Mouse (Mus musculus) Muller cell, postnatal 12 days (primary cell): ENCODE measurements at regions not wholly inside any gene's neighbourhood (a gene's known extent, or its start where the extent isn't known, plus 50 kb on each side); places are given as distances from the start of the nearest gene placed in this dataset.
A peak's percentile ranks its signal among the peaks of the same experiment; 100 is the strongest.

Experiments
- DNase-seq: peaks from one replicate; pipeline ENCODE4 v3.0.0-alpha.2; 2015; ENCODE audit errors: inconsistent ontology term

DNA sequence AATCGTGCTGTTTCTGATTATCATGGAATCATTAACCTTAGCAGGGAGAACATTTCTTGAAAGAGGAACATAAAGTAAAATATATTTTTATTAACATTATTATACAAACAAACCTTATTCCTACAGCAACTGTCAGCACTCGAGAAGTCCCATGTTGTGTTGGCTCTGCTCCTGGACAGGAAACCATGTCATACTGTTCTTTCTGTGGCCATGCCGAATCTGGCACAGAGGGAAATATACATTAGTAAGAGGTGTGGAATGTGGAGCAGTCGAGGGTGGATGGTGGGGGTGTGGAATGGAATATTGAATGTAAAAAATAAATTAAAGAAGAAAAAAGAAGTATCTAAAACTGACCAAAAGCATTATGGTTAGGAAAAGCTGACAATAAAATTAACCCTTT, 342.1 kb upstream of the Pmfbp1 start:
- DNase-seq, result no peak

DNA sequence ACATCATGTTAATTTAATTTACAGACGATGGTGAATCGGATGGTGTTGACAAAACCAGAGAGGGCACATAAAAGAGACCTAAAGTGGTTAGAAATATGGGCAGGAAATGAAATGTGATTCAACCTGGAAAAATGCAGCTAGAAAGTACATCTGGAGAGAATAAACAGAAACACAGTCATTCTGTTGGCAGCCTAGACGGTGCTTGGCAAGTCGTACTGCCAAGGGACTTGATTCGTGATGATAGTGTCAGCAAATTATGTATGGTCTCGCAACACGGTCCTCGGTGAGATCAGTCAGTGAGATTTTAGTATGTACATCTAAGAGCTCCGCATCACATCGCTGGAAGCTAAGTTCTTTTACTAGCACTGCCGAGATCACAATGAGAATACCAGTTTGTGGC, 338.3 kb upstream of the Pmfbp1 start:
- peak; percentile 24 for DNase-seq

DNA sequence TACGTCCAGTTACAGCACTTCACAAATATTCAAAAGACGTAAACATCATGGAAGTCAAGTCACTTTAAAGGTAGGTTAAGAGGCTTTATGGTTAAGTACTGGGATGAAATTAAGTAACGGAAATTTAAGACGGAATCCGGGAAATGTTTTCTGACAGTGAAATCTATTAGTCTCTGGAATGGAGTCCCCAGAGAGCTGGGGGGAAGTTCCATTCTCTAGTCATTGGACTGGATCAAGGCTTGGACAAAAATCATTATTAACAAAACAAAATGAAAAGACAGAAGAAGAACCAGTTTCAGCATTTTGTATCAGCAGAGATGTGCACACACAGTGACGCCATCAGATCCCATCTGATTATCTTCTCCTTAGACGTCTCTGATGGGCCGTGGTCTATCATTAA, 337.8 kb upstream of the Pmfbp1 start:
- DNase-seq, result no peak

DNA sequence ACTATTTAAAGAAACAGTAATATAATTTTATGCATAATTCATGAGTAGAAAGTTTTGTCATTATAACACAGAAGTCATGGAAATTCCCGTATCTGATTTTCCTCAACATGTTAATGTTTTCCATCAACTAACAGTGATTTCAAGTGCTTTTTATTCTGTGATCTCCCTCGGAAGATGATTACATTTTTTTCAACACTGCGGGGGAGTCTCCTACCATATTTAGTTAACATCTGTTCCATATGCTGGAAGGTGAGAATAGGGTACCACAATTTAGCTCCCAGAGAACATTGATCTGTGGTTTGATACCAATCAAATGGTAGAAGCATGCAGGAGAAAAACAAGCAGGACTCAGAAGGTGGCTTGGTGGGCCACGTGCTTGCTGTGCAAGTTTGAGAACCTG, 321.1 kb upstream of the Pmfbp1 start:
- no peak for DNase-seq

DNA sequence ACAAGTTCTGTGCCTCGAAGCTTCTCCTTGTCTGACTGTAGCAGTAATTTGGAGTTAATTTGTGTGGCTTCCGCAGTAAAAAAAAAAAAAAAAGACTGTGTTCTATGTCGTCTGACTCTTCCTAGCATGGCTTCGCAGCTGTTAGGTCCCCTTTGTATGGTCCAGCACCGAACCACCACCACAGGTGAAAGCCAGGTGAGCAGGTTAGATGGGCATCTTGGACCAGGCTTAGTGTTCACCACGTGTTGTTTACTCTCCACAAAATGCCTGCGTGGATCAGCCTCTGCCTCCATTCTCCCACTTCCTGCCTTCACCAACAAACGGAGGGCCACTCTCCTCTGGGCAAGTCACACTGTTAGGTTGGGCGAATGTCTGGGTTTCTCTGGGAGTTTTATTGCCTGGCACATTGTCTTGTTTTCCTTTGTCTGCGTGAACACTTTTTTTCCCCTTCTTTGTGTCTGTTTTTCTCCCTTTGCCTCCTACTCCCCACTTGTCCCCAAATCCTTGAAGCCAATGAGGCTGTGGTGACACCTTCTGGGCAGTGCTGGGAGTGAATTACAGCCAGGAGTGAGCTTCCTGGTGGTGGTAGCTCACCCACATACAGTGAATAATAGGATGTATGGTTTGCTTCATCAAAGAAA, 308.1 kb upstream of the Pmfbp1 start:
- peak; percentile 72 for DNase-seq

DNA sequence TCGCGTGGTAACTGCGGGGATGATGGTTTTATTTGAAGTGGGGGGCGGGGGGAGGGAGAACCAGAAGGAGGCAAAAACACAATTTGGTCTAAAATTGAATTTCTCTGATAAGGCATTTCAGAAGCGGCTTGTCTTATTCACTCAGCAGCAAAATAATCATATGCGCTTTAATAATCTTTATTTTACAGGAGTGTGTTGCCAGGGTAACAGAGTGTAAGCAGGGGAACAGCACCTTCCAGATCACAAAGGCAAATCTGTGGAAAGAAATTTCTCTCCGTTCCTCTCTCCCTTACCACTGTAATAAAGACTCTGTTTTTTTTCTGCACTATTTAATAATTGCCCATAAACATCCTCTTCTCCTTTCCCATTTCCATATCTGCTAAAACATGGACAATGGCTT, 306.2 kb upstream of the Pmfbp1 start:
- no peak for DNase-seq

DNA sequence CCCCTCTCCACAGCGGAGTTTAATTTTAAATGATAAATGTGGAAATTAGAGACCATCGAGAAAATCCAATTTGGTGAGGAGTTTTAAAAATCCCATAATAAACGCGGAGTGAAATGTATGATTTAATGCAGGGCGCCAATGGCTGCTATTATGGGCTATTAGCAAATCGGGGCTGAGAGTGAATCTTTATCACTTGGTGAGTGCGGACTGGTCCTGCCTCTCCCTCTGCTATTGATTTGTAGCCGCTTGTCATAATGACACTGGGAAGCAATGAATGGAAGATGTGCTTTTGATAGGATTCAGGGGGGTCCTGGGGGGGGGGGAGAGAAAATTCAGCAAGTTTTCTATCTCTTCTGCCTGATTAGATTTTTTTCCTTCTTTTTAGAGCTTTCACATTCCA, 279.6 kb upstream of the Pmfbp1 start:
- DNase-seq, result no peak

DNA sequence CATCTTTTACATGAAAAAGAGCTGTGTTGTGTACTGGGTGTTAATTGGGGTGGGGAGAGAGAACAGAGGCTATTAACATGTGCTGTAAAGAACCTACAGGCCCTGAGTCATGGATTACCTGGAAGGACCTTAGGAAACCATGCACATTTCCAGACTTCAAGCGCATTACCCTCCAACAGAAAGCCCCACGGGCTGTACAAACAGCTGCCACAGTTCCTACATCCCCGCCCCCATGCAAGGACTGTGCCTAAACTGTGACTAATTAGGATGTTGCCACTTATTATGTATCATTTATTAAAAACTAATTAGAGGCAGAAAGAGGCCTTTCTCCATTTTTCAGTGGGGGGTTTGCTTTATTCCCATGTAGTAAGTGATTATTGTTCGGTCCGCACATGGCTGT, 277.5 kb upstream of the Pmfbp1 start:
- no peak for DNase-seq

DNA sequence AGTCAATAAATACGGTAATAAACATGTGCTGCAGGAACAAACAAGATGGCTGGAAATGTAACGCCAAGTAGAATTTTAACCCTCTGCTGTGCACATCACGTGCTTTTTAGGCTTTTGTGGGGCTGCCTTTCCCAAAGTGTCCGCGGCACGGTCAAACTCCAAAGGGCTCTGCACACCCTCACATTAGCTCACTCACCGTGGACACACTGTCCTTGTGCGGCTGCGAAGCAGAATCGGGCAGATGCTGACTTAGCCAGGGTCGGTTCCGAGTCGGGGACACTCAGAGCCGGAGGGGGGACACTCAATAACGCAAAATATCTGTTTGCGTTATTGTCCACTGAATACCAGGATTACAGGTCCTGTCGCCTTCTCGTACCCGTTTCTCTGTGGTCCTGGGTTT, 276.5 kb upstream of the Pmfbp1 start:
- no peak for DNase-seq

DNA sequence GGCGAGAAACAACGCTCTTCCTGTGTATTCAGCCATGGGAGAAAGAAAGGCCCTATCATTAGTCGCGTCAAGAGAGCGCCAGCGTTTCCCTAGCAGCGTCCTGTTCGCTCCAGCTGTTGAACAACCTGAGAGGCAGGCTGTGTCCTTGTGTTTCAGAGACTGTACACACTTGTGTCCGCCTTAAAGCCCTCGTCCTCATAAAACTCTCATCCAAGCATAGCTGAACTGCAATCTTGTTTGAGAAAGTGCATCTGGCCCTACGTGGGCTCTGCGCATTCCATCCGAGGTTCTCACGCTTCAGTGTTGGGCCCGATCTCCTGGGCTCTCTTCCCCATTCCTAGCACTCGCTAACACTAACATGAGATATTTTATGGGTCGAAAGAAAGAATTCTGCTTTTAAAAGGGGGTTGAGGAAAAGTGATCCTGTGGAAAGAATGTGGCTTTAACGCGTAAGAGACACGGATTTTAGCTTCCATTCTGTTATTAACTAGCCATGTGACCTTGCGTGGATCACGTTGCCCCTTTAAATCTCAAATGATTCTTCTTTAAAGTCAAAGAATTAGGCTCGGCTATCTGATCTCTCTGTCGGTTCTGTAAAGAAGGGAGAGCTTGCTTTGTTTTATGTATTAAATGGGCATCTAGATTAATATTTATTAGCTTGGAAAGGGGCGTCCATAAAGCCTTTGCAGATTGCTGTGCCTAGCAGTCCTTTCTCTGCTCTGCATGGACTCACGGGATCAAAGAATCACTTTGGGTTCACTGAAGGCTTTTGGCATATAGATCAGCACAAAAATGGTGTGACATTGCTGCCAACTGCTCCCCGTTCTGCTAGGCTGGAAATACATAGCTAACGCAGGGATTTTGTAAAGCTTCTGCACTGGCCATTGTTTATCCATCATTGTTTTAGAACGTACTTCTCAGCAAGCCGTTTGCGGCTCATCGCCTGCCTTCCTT, 261.3 kb upstream of the Pmfbp1 start:
- DNase-seq, result no peak

DNA sequence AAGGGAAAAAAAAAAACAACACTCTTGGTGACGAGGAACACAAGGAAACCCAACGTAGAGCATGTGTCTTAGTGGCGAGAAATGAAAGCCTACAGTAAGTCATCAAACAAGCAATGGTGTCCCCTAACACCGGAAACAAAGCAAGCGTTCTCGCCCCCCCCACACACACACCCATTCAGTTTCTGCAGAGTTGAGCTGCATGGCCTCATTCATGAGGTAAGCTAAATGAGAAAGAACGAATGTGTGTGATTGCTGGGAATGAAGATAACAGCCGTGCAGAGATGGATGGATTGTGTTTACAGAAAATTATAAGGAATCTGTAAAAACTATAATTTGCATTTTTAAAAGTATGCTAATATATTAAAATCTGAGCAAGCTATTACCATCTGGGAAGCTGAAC, 248.3 kb upstream of the Pmfbp1 start:
- no peak for DNase-seq

DNA sequence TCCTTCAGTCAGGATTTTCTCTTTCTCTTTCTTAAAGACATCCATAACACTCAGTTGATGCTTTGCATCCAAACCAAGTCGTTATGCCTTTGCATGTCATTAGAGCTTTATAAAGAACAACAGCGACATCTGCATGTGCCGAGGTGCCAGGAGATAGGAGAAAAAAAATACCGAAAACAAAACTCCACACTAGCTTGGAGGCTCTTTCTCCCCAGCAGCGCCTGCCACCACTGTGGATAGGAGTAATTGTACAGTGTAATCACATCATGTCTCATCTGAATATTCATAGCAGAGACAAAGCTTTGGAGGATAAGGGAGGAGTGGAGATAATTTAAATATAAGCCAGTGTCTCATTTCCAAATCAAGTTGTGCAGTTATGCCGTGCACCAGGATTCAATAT, 246.0 kb upstream of the Pmfbp1 start:
- DNase-seq, result no peak

DNA sequence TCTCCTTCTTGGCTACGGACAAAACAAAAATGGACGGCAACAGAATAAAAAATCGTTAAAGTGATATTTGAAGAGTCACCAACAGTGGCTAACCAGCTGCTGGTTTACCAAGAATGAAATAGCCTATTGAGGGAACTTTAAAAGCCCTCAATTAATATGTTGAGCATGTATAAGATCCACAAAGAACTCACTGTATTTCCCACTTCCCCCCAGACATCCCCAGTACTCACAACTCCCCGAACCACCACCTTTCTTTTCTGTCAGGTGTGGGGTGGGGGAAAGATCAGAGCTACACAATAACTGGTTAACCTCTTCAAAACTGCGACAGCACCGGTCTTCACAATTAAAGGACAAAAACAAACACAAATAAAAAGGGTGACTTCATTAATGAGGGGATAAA, 245.5 kb upstream of the Pmfbp1 start:
- DNase-seq, result no peak

DNA sequence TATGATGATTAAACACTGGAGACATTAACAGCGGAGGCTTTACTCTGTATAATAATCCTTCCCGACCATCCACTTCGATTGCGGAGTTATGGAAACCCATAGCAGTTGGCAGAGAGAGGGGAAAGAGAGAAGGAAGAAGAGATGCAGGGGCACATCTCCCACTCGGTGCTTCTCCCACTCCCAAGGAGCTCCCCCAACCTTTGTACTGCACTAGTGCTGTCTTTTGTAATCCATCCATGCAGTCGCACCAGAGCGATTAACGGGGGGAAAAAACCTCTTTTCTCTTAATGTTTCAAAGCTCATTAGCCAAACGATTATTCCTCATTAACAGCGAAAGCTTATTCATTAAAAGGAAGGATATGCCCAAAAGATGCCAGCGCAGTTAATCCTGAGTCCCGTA, 244.6 kb upstream of the Pmfbp1 start:
- no peak for DNase-seq

DNA sequence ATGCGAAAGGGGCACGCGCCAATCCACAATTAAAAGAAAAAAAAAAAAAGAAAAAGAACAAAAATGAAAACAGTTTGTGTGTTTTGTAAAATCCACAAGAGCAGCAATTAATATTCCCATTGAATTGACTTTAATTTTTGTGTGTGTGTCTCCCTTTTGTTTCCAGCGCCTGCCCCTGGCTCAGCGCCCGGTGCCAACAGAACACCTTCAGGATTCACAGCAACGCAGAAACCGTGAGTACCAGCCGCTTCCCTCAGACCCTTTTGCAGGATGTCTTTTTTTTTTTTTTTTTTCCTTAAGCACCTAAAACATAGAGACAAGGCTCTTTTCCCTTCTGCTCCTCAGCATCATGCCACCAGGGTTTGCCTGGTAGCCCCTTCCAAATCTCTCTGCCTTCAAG, 244.1 kb upstream of the Pmfbp1 start:
- DNase-seq, result peak; percentile 16

DNA sequence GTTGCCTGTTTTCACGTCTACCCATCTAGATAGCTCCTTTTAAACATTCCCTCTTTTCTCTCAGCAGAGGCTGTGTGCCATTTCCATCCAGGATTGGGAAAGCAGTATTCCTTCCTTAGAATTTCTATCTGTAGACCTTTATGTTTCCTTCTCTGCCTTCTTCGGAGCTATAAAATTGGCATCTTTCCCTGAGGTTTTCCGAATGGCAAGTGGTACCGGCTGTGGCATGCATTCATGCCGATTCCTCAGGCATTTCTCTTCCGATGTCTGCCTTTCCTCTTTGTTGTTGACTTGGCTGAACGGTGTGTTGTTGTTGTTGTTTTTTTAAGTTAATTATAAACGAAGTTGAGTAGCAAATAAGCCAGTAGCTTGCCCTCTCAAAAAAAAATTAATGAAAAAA, 243.3 kb upstream of the Pmfbp1 start:
- no peak for DNase-seq

DNA sequence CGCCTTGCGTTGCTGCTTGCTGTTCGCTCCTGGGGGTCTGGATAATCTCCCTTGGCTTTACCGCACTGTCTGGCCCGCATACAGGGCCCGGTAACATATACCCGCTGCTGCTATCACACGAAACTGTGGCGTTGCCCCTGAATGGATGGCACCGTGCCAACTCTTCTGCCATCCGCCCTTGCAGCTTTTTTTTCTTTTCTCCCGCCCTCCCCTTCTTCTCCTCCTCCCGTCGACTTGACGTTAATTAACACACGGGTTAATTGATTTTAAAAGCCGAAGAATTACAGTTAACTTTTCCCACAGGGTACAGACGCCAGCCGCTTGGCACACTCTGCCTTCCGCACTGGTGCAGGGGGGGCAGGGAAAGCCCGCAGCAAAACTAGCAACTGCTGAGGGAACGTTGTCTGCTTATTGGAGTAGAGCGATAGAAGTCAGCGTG, 242.4 kb upstream of the Pmfbp1 start:
- DNase-seq, result peak; percentile 61

DNA sequence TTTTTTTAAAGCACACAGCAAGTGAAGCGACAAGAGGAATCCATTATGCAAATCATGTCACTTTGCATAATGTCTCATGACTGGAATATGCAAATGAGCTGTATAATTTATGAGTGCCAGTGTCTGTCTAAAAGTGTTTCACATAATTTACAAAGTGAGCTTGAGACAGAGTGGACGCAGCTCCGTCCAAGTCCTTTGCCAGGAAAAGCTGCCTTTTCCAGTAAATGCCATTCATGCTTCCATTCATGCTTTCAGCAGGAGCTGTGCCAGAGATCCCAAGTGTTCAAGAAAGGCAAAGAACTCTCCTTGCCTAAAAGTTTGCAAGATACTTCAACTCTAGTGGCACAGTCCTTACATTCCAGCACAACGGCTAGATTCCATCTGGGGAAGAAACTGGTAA, 241.4 kb upstream of the Pmfbp1 start:
- peak; percentile 64 for DNase-seq

DNA sequence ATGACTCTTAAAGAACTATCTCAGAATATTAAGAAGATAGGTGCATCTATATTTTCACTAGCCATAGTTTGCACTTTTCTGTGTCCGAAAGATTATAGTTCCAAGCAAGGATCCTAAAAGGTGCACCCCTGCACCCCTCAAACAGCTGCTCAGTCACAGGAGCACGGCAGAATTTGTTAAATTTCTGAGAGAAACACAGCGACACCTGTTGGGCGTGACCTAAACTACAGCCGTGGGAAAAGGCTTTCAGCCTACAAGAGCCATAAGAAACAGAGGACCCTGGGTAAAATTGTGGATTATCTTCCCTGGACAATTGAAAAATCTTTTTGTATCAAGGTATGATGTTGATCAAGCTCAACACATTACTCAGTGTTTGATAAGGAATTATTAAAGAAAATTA, 214.7 kb upstream of the Pmfbp1 start:
- DNase-seq, result peak; percentile 22

DNA sequence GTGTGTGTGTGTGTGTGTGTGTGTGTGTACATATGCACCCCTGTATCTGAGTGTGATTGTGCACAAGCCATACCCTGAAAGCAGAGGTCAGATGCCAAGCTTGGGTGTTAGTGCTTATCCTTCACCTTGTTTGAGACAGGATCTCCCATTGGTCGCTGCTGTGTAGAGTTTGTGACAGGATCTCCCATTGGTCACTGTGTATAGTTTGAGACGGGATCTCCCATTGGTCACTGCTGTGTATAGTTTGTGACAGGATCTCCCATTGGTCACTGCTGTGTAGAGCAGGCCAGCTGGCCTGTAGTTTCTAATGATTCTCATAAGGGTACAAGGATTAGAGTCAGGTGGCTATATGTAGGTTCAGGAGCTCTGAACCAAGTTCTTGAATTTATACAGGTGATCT, 213.3 kb upstream of the Pmfbp1 start:
- DNase-seq, result no peak

DNA sequence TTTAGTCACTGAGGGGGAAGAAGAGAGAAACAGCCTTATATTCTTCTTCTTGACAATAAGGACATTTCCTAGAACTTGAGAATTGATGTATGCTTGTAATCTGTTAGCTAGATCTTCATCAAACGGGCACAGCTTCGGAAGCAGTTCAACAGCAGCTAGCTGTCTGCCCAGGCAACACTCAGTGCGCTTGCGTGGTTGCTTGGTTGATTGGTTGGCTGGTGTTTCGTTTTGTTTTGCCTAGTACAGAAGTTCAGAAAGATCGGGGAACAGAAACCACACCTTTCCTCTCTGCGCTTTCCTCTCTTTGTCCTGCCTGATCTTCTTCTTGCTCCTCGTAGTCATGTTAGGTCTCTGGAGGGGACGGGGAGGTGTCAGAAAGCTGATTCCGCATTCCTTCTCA, 212.2 kb upstream of the Pmfbp1 start:
- DNase-seq, result no peak

DNA sequence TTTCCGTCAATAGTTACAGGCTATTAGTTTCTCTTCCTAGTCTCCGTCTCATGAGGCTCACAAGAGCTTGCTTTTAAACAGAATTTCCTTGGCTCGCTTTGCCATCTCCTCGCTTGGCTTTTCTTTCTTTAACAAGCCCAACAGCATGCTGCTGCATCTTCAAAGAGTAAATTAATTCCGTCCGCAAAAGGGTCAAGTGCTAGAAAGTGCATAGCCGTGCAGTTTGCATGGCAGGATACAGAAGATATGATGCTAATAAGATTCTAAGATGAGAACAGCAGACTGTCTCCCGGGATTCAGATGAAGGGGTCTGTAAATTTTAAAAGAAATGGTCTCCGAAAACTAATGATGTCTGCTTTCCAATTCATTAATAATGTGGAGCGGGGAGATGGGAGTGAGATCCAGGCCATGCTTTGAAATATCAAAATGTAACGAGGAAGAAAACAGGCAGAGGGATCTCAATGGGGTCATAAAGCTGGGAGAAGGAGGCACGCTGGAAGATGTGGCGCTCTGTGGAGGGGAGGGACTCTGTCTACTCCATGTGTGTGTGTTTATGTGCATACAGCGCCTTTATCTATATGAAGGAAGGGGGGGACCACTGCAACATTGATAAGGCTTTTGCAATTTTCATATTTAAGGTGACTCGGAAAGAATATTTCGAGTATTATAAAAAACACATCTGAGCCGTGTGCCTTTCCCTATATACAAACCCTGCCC, 183.0 kb upstream of the Pmfbp1 start:
- no peak for DNase-seq
